Mouse (Mus musculus) forebrain, embryonic 11.5 days (tissue): ENCODE results near the gene Dhodh. TPM values are rescaled to one million over a fixed set of nuclear protein-coding genes. Genes with fewer than 3 reads are reported as not detected.

Source experiments
- ATAC-seq: fragments of 200-750 bp; cut with Nextera tagmentation; replicated peaks from 2 replicates; pipeline ENCODE4 v1.8.0; 2017; ENCODE audit warnings: moderate TSS enrichment; ENCODE audit not compliant: low FRiP score
- DNase-seq: peaks from one replicate; pipeline ENCODE4 v3.0.0-alpha.2; 2017; ENCODE audit warnings: low spot score
- H3K27ac ChIP-seq: fragments of 300-500 bp; sonication (generic); 2 replicates; pipeline ENCODE4 v1.5.1; 2014; ENCODE audit warnings: low read depth, low read length
- H3K27me3 ChIP-seq: fragments of 300-500 bp; sonication (generic); 2 replicates; pipeline ENCODE4 v1.6.1; 2014; ENCODE audit warnings: mild to moderate bottlenecking, low read length, mixed read lengths; ENCODE audit not compliant: control insufficient read depth, insufficient read depth
- H3K36me3 ChIP-seq: fragments of 300-500 bp; sonication (generic); 2 replicates; pipeline ENCODE4 v1.6.1; 2014; ENCODE audit warnings: mild to moderate bottlenecking, low read length, moderate library complexity, mixed read lengths; ENCODE audit not compliant: control insufficient read depth, insufficient read depth
- H3K4me1 ChIP-seq: fragments of 300-500 bp; sonication (generic); replicated peaks from 2 replicates; pipeline ENCODE4 v1.6.1; 2014; ENCODE audit warnings: low read length, mixed read lengths; ENCODE audit not compliant: control insufficient read depth, insufficient read depth
- H3K4me2 ChIP-seq: fragments of 300-500 bp; sonication (generic); 2 replicates; pipeline ENCODE4 v1.6.1; 2014; ENCODE audit warnings: low read depth, mild to moderate bottlenecking, low read length, moderate library complexity, mixed read lengths; ENCODE audit not compliant: severe bottlenecking
- H3K4me3 ChIP-seq: fragments of 300-500 bp; sonication (generic); 2 replicates; pipeline ENCODE4 v1.5.1; 2014; ENCODE audit warnings: low read depth, low read length
- H3K9ac ChIP-seq: fragments of 300-500 bp; sonication (generic); 2 replicates; pipeline ENCODE4 v1.6.1; 2014; ENCODE audit warnings: low read length
- H3K9me3 ChIP-seq: fragments of 300-500 bp; sonication (generic); 2 replicates; pipeline ENCODE4 v1.6.1; 2016; ENCODE audit warnings: low read length, mixed read lengths; ENCODE audit not compliant: control insufficient read depth
- WGBS: fragments of 180-500 bp; shearing (Covaris S2); extraction: QIAGEN DNeasy Blood & Tissue Kit; methylation state at CpG from one replicate; pipeline ENCODE4 v1.1.7; 2014; 5-methylcytosine and 5-hydroxymethylcytosine counted together
- polyA plus RNA-seq: library from polyadenylated mRNA; unstranded; fragments of >200 nt; fragmentation: Nextera tagmentation; extraction: Ambion mirVana; gene quantifications from 2 replicates; pipeline ENCODE4 v1.2.1, GENCODE M21; 2014

Gene Dhodh
- polyA plus RNA-seq, 1 experiment from 2014 or later: 43.2 TPM

- WGBS: 79% methylated on average over 5 of the region's 5 CpGs
- Histone ChIP-seq H3K4me3 (no peak overlapping the region), H3K36me3 (peaks cover 6% of the 10 kb centered on the region; the same call in 1 of the 2 replicates), H3K9me3 (no peaks in the 10 kb centered on the region), H3K27me3 (no peaks in the 10 kb centered on the region), H3K27ac (no peak overlapping the region), H3K9ac (no peak overlapping the region), H3K4me2 (no peak overlapping the region), H3K4me1 (no peaks in the 10 kb centered on the region)
- ATAC-seq (no peak), DNase-seq (no peak)
Observed at GRCm38 (mm10) chr8:109542165-109542564, 66.3 kb downstream of the Dhodh start.

Other genes with a start within 250 kb of the Dhodh start
- gene Pmfbp1, start 114.6 kb downstream of the Dhodh start, polyA plus RNA-seq: 0.19 and 0.25 TPM in 2 replicates
- 28.4 and 30.6 TPM in 2 replicates for gene Dhx38, start 42.8 kb downstream of the Dhodh start, polyA plus RNA-seq
- gene Txnl4b, start 42.8 kb downstream of the Dhodh start, polyA plus RNA-seq: 27.0 and 28.5 TPM in 2 replicates
- 0.27 and 0.45 TPM in 2 replicates for gene Hp, start 29.5 kb downstream of the Dhodh start, polyA plus RNA-seq
- 0.05 and 0.19 TPM in 2 replicates for gene Pkd1l3, start 5.8 kb upstream of the Dhodh start, polyA plus RNA-seq
- 172 and 186 TPM in 2 replicates for gene Ist1, start 84.6 kb upstream of the Dhodh start, polyA plus RNA-seq
- 50.2 and 56.1 TPM in 2 replicates for gene Zfp821, start 96.9 kb upstream of the Dhodh start, polyA plus RNA-seq
- 8.3 and 8.6 TPM in 2 replicates for gene Atxn1l, start 129.1 kb upstream of the Dhodh start, polyA plus RNA-seq
- gene Ap1g1, start 169.9 kb upstream of the Dhodh start, polyA plus RNA-seq: 47.0 and 47.1 TPM in 2 replicates